In the genomic region with DNA sequence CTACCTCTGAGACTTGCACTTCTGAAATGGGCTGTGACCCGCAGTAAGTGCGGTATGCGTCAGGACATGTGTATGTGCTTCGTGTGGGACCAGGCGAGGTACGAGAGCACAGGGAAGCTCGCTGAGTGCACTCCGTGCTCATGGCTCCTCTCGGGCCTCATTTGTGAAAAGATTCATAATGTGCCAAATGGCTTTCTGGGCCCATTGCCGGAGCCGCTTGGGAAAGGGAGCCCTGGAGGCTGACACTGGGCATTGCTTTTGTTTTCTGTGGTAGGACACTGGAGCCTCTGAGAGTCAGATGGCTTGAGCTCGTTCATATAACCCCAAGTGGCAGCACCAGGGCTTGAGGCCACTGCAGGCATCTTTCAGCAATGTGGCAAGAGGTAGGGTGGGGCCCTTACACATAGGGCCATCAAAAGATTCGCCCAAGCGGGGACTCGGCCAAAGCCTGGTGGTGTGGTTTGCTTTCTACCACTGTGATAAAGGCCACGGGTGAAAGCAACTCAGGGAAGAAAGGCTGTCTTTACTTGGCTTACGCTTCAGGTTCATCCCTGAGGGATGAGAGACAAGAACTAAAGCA, we compare ENCODE assay signal across 13 mouse cellular contexts. TPM values are rescaled to one million over a fixed set of nuclear protein-coding genes. Genes with fewer than 3 reads are reported as not detected.
DNase-seq lines count a peak whose midpoint lies in the region; ATAC-seq and TF ChIP-seq lines count a peak whose summit lies in the region.
"Had no signal": no experiment of that assay in that cellular context is flagged by ENCODE, and none has a peak within 500 bp of the region (broad histone marks: within the 10 kb centered on the region; RNA-seq: fewer than 3 reads in every experiment).

No protein-coding gene starts in this region.

- 89% methylated on average over 17 of the region's 17 CpGs for WGBS in midbrain, embryonic 15.5 days
- 93% methylated on average over 17 of the region's 17 CpGs for WGBS in midbrain, embryonic 14.5 days
- 72% methylated on average over 17 of the region's 17 CpGs for WGBS in stomach, postnatal 0 days

- peak; percentile 31 for ATAC-seq in frontal cortex, adult (ENCODE audit: low TSS enrichment)
- peak; percentile 8; the same call in 1 of the 2 replicates for ATAC-seq in midbrain, embryonic 15.5 days (replicated peaks)
- no peak for ATAC-seq in midbrain, embryonic 14.5 days (ENCODE audit: low FRiP score, low TSS enrichment)
- no peak for ATAC-seq in stomach, postnatal 0 days (ENCODE audit: low FRiP score, low TSS enrichment)

- H3K27ac ChIP-seq in midbrain, embryonic 15.5 days: no peak overlapping the region
- H3K27ac ChIP-seq in midbrain, embryonic 14.5 days (replicated peaks; ENCODE audit: low read depth, low read length): no peak overlapping the region
- peak overlapping the region; percentile 73 for H3K27ac ChIP-seq in cortical plate, adult 2 months (ENCODE audit: insufficient read depth, low read length)
- H3K27ac ChIP-seq in stomach, postnatal 0 days (replicated peaks): peak overlapping the region; percentile 46

- H3K36me3 ChIP-seq in midbrain, embryonic 15.5 days (replicated peaks): 0 out of 2 replicates have a peak, but pooled peaks cover 3% of the 10 kb centered on the region
- H3K36me3 ChIP-seq in midbrain, embryonic 14.5 days (ENCODE audit: control insufficient read depth, insufficient read depth, low read length): 0 out of 2 replicates have a peak, but pooled peaks cover 7% of the 10 kb centered on the region
- H3K36me3 ChIP-seq in stomach, postnatal 0 days (ENCODE audit: control insufficient read depth, insufficient read depth, low read length): peaks cover 8% of the 10 kb centered on the region; the same call in 1 of the 2 replicates

- peaks cover 13% of the 10 kb centered on the region for H3K4me1 ChIP-seq in midbrain, embryonic 15.5 days
- H3K4me1 ChIP-seq in midbrain, embryonic 14.5 days (ENCODE audit: control insufficient read depth, insufficient read depth, low read length): peaks cover 13% of the 10 kb centered on the region
- H3K4me1 ChIP-seq in cortical plate, adult 2 months (ENCODE audit: control insufficient read depth, insufficient read depth, low read length): 0 out of 2 replicates have a peak, but pooled peaks cover 1% of the 10 kb centered on the region
- H3K4me1 ChIP-seq in stomach, postnatal 0 days (replicated peaks; ENCODE audit: control insufficient read depth, insufficient read depth): 0 out of 2 replicates have a peak, but pooled peaks cover 2% of the 10 kb centered on the region

- no peaks in the 10 kb centered on the region for H3K27me3 ChIP-seq in midbrain, embryonic 15.5 days (replicated peaks)
- H3K27me3 ChIP-seq in midbrain, embryonic 14.5 days (ENCODE audit: control insufficient read depth, insufficient read depth, low read length): no peaks in the 10 kb centered on the region
- no peaks in the 10 kb centered on the region for H3K27me3 ChIP-seq in stomach, postnatal 0 days (ENCODE audit: control insufficient read depth, insufficient read depth, low read length)

- no peak overlapping the region for H3K4me3 ChIP-seq in midbrain, embryonic 15.5 days
- no peak overlapping the region for H3K4me3 ChIP-seq in midbrain, embryonic 14.5 days (replicated peaks; ENCODE audit: low read depth, low read length)
- H3K4me3 ChIP-seq in cortical plate, adult 2 months (ENCODE audit: insufficient read depth, low read length): no peak overlapping the region
- H3K4me3 ChIP-seq in stomach, postnatal 0 days (ENCODE audit: low read depth, low read length): no peak overlapping the region

- H3K9ac ChIP-seq in midbrain, embryonic 15.5 days: no peak overlapping the region
- H3K9ac ChIP-seq in midbrain, embryonic 14.5 days (replicated peaks; ENCODE audit: low read length): no peak overlapping the region
- no peak overlapping the region for H3K9ac ChIP-seq in stomach, postnatal 0 days (ENCODE audit: low read length)

- no peaks in the 10 kb centered on the region for H3K9me3 ChIP-seq in midbrain, embryonic 15.5 days
- no peaks in the 10 kb centered on the region for H3K9me3 ChIP-seq in midbrain, embryonic 14.5 days (ENCODE audit: control insufficient read depth, low read length)
- no peaks in the 10 kb centered on the region for H3K9me3 ChIP-seq in stomach, postnatal 0 days (ENCODE audit: control insufficient read depth, low read length)

- TF ChIP-seq POLR2A in cortical plate, adult 2 months (IDR thresholded peaks at IDR 0.05; ENCODE audit: extremely low read depth, insufficient read depth, low read length): 0 out of 2 replicates have a peak, but pooled peaks have one; percentile 4

- DNase-seq in frontal cortex, postnatal 25 days (ENCODE audit: low spot score in 2 of 2): no peak
- no peak for DNase-seq in midbrain, embryonic 14.5 days
- DNase-seq in stomach, postnatal 0 days (ENCODE audit: low spot score): no peak
- DNase-seq in embryo, embryonic 9.5 days (ENCODE audit: extremely low spot score): no peak
- DNase-seq in heart, postnatal 14 days: no peak

- no peak overlapping the region for H3K4me2 ChIP-seq in midbrain, embryonic 15.5 days
- no peak overlapping the region for H3K4me2 ChIP-seq in midbrain, embryonic 14.5 days (ENCODE audit: low read length)
- no peak overlapping the region for H3K4me2 ChIP-seq in stomach, postnatal 0 days (replicated peaks; ENCODE audit: low read depth)
- H3K4me2 ChIP-seq: liver, embryonic 11.5 days had no signal

- intact Hi-C loops in heart, postnatal 14 days (cut with DNase I): loop anchor here (1.0 to 10.0 kb wide), 4 partner anchors 56 to 319 kb away; no protein-coding TSS in a partner anchor

- TF ChIP-seq CTCF in cortical plate, adult 2 months (IDR thresholded peaks at IDR 0.05; ENCODE audit: extremely low read depth, insufficient read depth, low read length): no peak
- TF ChIP-seq CTCF in stomach, postnatal 0 days (IDR thresholded peaks at IDR 0.05; ENCODE audit: low read depth): no peak

- no peak for TF ChIP-seq EP300 in stomach, postnatal 0 days (optimal IDR thresholded peaks at IDR 0.05)

RNA-seq across cellular contexts. Expression of gene Hs1bp3, which starts 12.8 kb away (rescaled TPM):
- polyA plus RNA-seq in midbrain, embryonic 15.5 days (2015; fragmentation: Nextera tagmentation; extraction: Ambion mirVana): 8.9 and 10.8 TPM in 2 replicates
- polyA plus RNA-seq in midbrain, embryonic 14.5 days (2014; fragmentation: Nextera tagmentation; extraction: Ambion mirVana): 6.7 and 7.0 TPM in 2 replicates
- 15.4 and 15.7 TPM in 2 replicates for polyA plus RNA-seq in cortical plate, adult 2 months (2012; rRNA removed)
- 7.0 and 7.7 TPM in 2 replicates for polyA plus RNA-seq in stomach, postnatal 0 days (2015; fragmentation: Nextera tagmentation; extraction: Ambion mirVana)
- total RNA-seq in heart, postnatal 14 days (2021): 10 to 100 TPM; 11.9 to 12.9 TPM

RNA-seq across cellular contexts. Expression of gene Gdf7, which starts 24.3 kb away (rescaled TPM):
- polyA plus RNA-seq in midbrain, embryonic 15.5 days (2015; fragmentation: Nextera tagmentation; extraction: Ambion mirVana): 0.19 and 0.23 TPM in 2 replicates
- 0.25 TPM in 1 of 2 replicates, not detected in the other for polyA plus RNA-seq in midbrain, embryonic 14.5 days (2014; fragmentation: Nextera tagmentation; extraction: Ambion mirVana)
- polyA plus RNA-seq in cortical plate, adult 2 months (2012; rRNA removed): 0.06 and 0.23 TPM in 2 replicates
- polyA plus RNA-seq in stomach, postnatal 0 days (2015; fragmentation: Nextera tagmentation; extraction: Ambion mirVana): 0.06 TPM in 1 of 2 replicates, not detected in the other
- total RNA-seq in heart, postnatal 14 days (2021): under 1 TPM; 0.41 to 0.65 TPM
- total RNA-seq: common myeloid progenitor, adult 5-6 weeks; megakaryocyte progenitor cell, adult 5-6 weeks had no signal
- polyA plus RNA-seq: CD4-positive, CD25-positive, alpha-beta regulatory T cell, adult 4 months; liver, embryonic 11.5 days; stomach, embryonic 14.5 days had no signal

Comparison
In these comparisons a context has a peak if more than half of its experiments do, and no peak if none do; other contexts are left out.
1. ATAC-seq: peak in frontal cortex, adult (single experiment) and midbrain, embryonic 15.5 days (single experiment); none in midbrain, embryonic 14.5 days (single experiment) and stomach, postnatal 0 days (single experiment).
2. H3K27ac ChIP-seq: peak in cortical plate, adult 2 months (single experiment) and stomach, postnatal 0 days (single experiment); none in midbrain, embryonic 15.5 days (single experiment) and midbrain, embryonic 14.5 days (single experiment).